Mouse (Mus musculus) cerebellum, adult (tissue): Measurements from ENCODE around the gene Ube2b.

ENCODE experiments used
- ATAC-seq: cut with Nextera tagmentation; 2 replicates; pipeline ENCODE4 v1.9.2; 2017; ENCODE audit warnings: mild to moderate bottlenecking, moderate library complexity, mixed read lengths; ENCODE audit not compliant: insufficient number of reproducible peaks, low FRiP score, low TSS enrichment

The Ube2b gene

GRCm38 (mm10) chr11:51938817-51939589, 61.6 kb downstream of the Ube2b start:
- ATAC-seq, result no peak

GRCm38 (mm10) chr11:51937361-51937781, 63.2 kb downstream of the Ube2b start:
- ATAC-seq, result no peak

GRCm38 (mm10) chr11:51935636-51936434, 64.7 kb downstream of the Ube2b start:
- no peak for ATAC-seq
